Mouse (Mus musculus) embryonic facial prominence, embryonic 12.5 days (tissue): ENCODE measurements around the gene Castor2. TPM values are rescaled to one million over a fixed set of nuclear protein-coding genes. Genes with fewer than 3 reads are reported as not detected.

ENCODE experiments used
- ATAC-seq: fragments of 200-750 bp; cut with Nextera tagmentation; 2 replicates; pipeline ENCODE4 v1.8.0; 2017; ENCODE audit not compliant: insufficient number of reproducible peaks, insufficient read depth, low FRiP score, low TSS enrichment
- H3K27ac ChIP-seq: fragments of 300-500 bp; sonication (generic); 2 replicates; pipeline ENCODE4 v1.5.1; 2016; ENCODE audit warnings: mild to moderate bottlenecking
- H3K27me3 ChIP-seq: fragments of 300-500 bp; sonication (generic); 2 replicates; pipeline ENCODE4 v1.6.1; 2016; ENCODE audit warnings: mild to moderate bottlenecking, moderate library complexity
- H3K36me3 ChIP-seq: fragments of 300-500 bp; sonication (generic); 2 replicates; pipeline ENCODE4 v1.6.1; 2016; ENCODE audit warnings: mild to moderate bottlenecking
- H3K4me1 ChIP-seq: fragments of 300-500 bp; sonication (generic); 2 replicates; pipeline ENCODE4 v1.6.1; 2016
- H3K4me2 ChIP-seq: fragments of 300-500 bp; sonication (generic); replicated peaks from 2 replicates; pipeline ENCODE4 v1.6.1; 2016; ENCODE audit warnings: mild to moderate bottlenecking, moderate library complexity
- H3K4me3 ChIP-seq: fragments of 300-500 bp; sonication (generic); 2 replicates; pipeline ENCODE4 v1.5.1; 2016; ENCODE audit warnings: mild to moderate bottlenecking
- H3K9ac ChIP-seq: fragments of 300-500 bp; sonication (generic); 2 replicates; pipeline ENCODE4 v1.6.1; 2016; ENCODE audit warnings: mild to moderate bottlenecking, moderate library complexity
- H3K9me3 ChIP-seq: fragments of 300-500 bp; sonication (generic); 2 replicates; pipeline ENCODE4 v1.6.1; 2016; ENCODE audit warnings: mild to moderate bottlenecking, moderate library complexity
- WGBS: fragments of 180-500 bp; shearing (Covaris S2); methylation state at CpG from one replicate; pipeline ENCODE4 v1.1.7; 2016; 5-methylcytosine and 5-hydroxymethylcytosine counted together
- polyA plus RNA-seq: library from polyadenylated mRNA; unstranded; fragments of >200 nt; fragmentation: Nextera tagmentation; extraction: Ambion mirVana; gene quantifications from 2 replicates; pipeline ENCODE4 v1.2.1, GENCODE M21; 2016

The Castor2 gene
- polyA plus RNA-seq, 1 experiment from 2014 or later: 9.4 TPM

GRCm38 (mm10) chr5:134105829-134106228, 6.3 kb downstream of the Castor2 start:
- no peak overlapping the region for H3K4me3 ChIP-seq
- WGBS: 85% methylated on average over 8 of the region's 8 CpGs
- no peak overlapping the region for H3K27ac ChIP-seq
- H3K4me1 ChIP-seq: peaks cover 19% of the 10 kb centered on the region
- no peak overlapping the region for H3K4me2 ChIP-seq
- H3K36me3 ChIP-seq: peaks cover 12% of the 10 kb centered on the region
- ATAC-seq: no peak
- no peaks in the 10 kb centered on the region for H3K9me3 ChIP-seq
- H3K27me3 ChIP-seq: no peaks in the 10 kb centered on the region
- H3K9ac ChIP-seq: no peak overlapping the region

- no peak overlapping the region for H3K9ac ChIP-seq
- 0 out of 2 replicates have a peak, but pooled peaks cover 2% of the 10 kb centered on the region for H3K4me1 ChIP-seq
- no peak overlapping the region for H3K4me2 ChIP-seq
- ATAC-seq: no peak
- H3K27ac ChIP-seq: no peak overlapping the region
- H3K4me3 ChIP-seq: no peak overlapping the region
- peaks cover 9% of the 10 kb centered on the region for H3K36me3 ChIP-seq
- no peaks in the 10 kb centered on the region for H3K27me3 ChIP-seq
- no peaks in the 10 kb centered on the region for H3K9me3 ChIP-seq
- WGBS: 72% methylated on average over 5 of the region's 5 CpGs
Observed at GRCm38 (mm10) chr5:134114981-134115380, 15.5 kb downstream of the Castor2 start.

GRCm38 (mm10) chr5:134115639-134116259, 16.2 kb downstream of the Castor2 start:
- 90% methylated on average over 7 of the region's 7 CpGs for WGBS
- no peak for ATAC-seq
- Histone ChIP-seq H3K27me3 (no peaks in the 10 kb centered on the region), H3K4me1 (0 out of 2 replicates have a peak, but pooled peaks cover 2% of the 10 kb centered on the region), H3K27ac (no peak overlapping the region), H3K4me2 (no peak overlapping the region), H3K9ac (no peak overlapping the region), H3K36me3 (peaks cover 9% of the 10 kb centered on the region), H3K9me3 (no peaks in the 10 kb centered on the region), H3K4me3 (no peak overlapping the region)

- Histone ChIP-seq H3K36me3 (peaks cover 4% of the 10 kb centered on the region), H3K4me1 (peaks cover 7% of the 10 kb centered on the region; the same call in 1 of the 2 replicates), H3K4me2 (no peak overlapping the region), H3K4me3 (no peak overlapping the region), H3K27ac (no peak overlapping the region), H3K27me3 (no peaks in the 10 kb centered on the region), H3K9ac (no peak overlapping the region), H3K9me3 (no peaks in the 10 kb centered on the region)
- ATAC-seq: no peak
- 91% methylated on average over 15 of the region's 15 CpGs for WGBS
Observed at GRCm38 (mm10) chr5:134118798-134119407, 19.4 kb downstream of the Castor2 start.

GRCm38 (mm10) chr5:134119481-134120120, 20.1 kb downstream of the Castor2 start:
- Histone ChIP-seq H3K4me1 (peaks cover 7% of the 10 kb centered on the region; the same call in 1 of the 2 replicates), H3K27me3 (no peaks in the 10 kb centered on the region), H3K36me3 (peaks cover 9% of the 10 kb centered on the region), H3K4me2 (no peak overlapping the region), H3K4me3 (no peak overlapping the region), H3K9me3 (no peaks in the 10 kb centered on the region), H3K27ac (no peak overlapping the region), H3K9ac (no peak overlapping the region)
- no peak for ATAC-seq
- WGBS: 51% methylated on average over 10 of the region's 10 CpGs

- Histone ChIP-seq H3K4me2 (no peak overlapping the region), H3K9ac (no peak overlapping the region), H3K4me3 (no peak overlapping the region), H3K9me3 (no peaks in the 10 kb centered on the region), H3K27me3 (no peaks in the 10 kb centered on the region), H3K4me1 (peaks cover 7% of the 10 kb centered on the region; the same call in 1 of the 2 replicates), H3K36me3 (peaks cover 9% of the 10 kb centered on the region), H3K27ac (no peak overlapping the region)
- 87% methylated on average over 3 of the region's 3 CpGs for WGBS
- no peak for ATAC-seq
Observed at GRCm38 (mm10) chr5:134120135-134120534, 20.6 kb downstream of the Castor2 start.

- Histone ChIP-seq H3K9ac (no peak overlapping the region), H3K27me3 (no peaks in the 10 kb centered on the region), H3K9me3 (no peaks in the 10 kb centered on the region), H3K27ac (no peak overlapping the region), H3K4me3 (no peak overlapping the region), H3K4me1 (peaks cover 7% of the 10 kb centered on the region; the same call in 1 of the 2 replicates), H3K4me2 (no peak overlapping the region), H3K36me3 (peaks cover 12% of the 10 kb centered on the region)
- ATAC-seq: no peak
- WGBS: 68% methylated on average over 9 of the region's 9 CpGs
Observed at GRCm38 (mm10) chr5:134121138-134121892, 21.8 kb downstream of the Castor2 start.

GRCm38 (mm10) chr5:134121893-134122259, 22.4 kb downstream of the Castor2 start:
- Histone ChIP-seq H3K27ac (no peak overlapping the region), H3K27me3 (no peaks in the 10 kb centered on the region), H3K9me3 (0 out of 2 replicates have a peak, but pooled peaks cover 3% of the 10 kb centered on the region), H3K4me2 (no peak overlapping the region), H3K9ac (no peak overlapping the region), H3K4me1 (peaks cover 7% of the 10 kb centered on the region; the same call in 1 of the 2 replicates), H3K4me3 (no peak overlapping the region), H3K36me3 (peaks cover 16% of the 10 kb centered on the region)
- no peak for ATAC-seq
- 78% methylated on average over 4 of the region's 4 CpGs for WGBS

- 76% methylated on average over 6 of the region's 6 CpGs for WGBS
- no peak for ATAC-seq
Observed at GRCm38 (mm10) chr5:134123846-134124245, 24.3 kb downstream of the Castor2 start.

GRCm38 (mm10) chr5:134126232-134126631, 26.7 kb downstream of the Castor2 start:
- no peak overlapping the region for H3K9ac ChIP-seq
- H3K4me2 ChIP-seq: no peak overlapping the region
- H3K4me3 ChIP-seq: no peak overlapping the region
- H3K36me3 ChIP-seq: peaks cover 24% of the 10 kb centered on the region
- peaks cover 3% of the 10 kb centered on the region; the same call in 1 of the 2 replicates for H3K4me1 ChIP-seq
- H3K9me3 ChIP-seq: 0 out of 2 replicates have a peak, but pooled peaks cover 6% of the 10 kb centered on the region
- no peak for ATAC-seq
- no peaks in the 10 kb centered on the region for H3K27me3 ChIP-seq
- no peak overlapping the region for H3K27ac ChIP-seq
- 84% methylated on average over 2 of the region's 2 CpGs for WGBS

More at GRCm38 (mm10) chr5:134123846-134124245, 24.3 kb downstream of the Castor2 start:
- no peak overlapping the region for H3K27ac ChIP-seq
- no peaks in the 10 kb centered on the region for H3K27me3 ChIP-seq
- no peak overlapping the region for H3K9ac ChIP-seq
- H3K4me2 ChIP-seq: no peak overlapping the region
- peaks cover 24% of the 10 kb centered on the region for H3K36me3 ChIP-seq
- no peak overlapping the region for H3K4me3 ChIP-seq
- H3K9me3 ChIP-seq: 0 out of 2 replicates have a peak, but pooled peaks cover 6% of the 10 kb centered on the region
- H3K4me1 ChIP-seq: peaks cover 7% of the 10 kb centered on the region; the same call in 1 of the 2 replicates

- Histone ChIP-seq H3K36me3 (peaks cover 48% of the 10 kb centered on the region), H3K4me3 (no peak overlapping the region), H3K27me3 (no peaks in the 10 kb centered on the region), H3K9ac (no peak overlapping the region), H3K4me1 (no peaks in the 10 kb centered on the region), H3K9me3 (0 out of 2 replicates have a peak, but pooled peaks cover 5% of the 10 kb centered on the region), H3K27ac (no peak overlapping the region), H3K4me2 (no peak overlapping the region)
- 58% methylated on average over 4 of the region's 4 CpGs for WGBS
- no peak for ATAC-seq
Observed at GRCm38 (mm10) chr5:134131586-134131985, 32.1 kb downstream of the Castor2 start.
